ENCODE assay signal across 8 mouse cellular contexts in the genomic region with DNA sequence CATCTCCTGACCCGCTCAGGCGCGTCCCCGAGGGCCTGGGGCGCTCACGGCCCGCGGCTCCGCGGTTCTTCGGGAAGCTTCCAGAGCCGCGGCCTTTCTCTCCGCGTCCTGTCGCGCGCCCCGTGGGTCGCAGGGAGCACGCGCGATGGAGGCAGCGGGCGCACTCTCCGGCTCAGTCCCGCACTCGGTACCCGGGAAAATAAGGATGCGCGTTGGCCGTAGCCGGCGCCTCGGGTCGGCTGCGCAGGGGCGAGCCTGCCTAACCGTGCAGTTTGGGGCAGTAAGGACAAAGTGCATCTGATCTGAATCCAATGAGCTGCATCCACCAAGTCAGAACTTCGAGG. TPM values are rescaled to one million over a fixed set of nuclear protein-coding genes. Genes with fewer than 3 reads are reported as not detected.
DNase-seq lines count a peak whose midpoint lies in the region; ATAC-seq and TF ChIP-seq lines count a peak whose summit lies in the region.

No protein-coding gene starts in this region.

- H3K4me1 ChIP-seq in thymus, adult 2 months (replicated peaks; ENCODE audit: control insufficient read depth, insufficient read depth, low read length): peaks cover 6% of the 10 kb centered on the region; the same call in 1 of the 2 replicates
- peaks cover 15% of the 10 kb centered on the region for H3K4me1 ChIP-seq in limb, embryonic 15.5 days

- H3K9me3 ChIP-seq in limb, embryonic 15.5 days: no peaks in the 10 kb centered on the region

- no peaks in the 10 kb centered on the region for H3K36me3 ChIP-seq in thymus, adult 2 months (ENCODE audit: control insufficient read depth, insufficient read depth, low read length)
- no peaks in the 10 kb centered on the region for H3K36me3 ChIP-seq in limb, embryonic 15.5 days

- H3K9ac ChIP-seq in limb, embryonic 15.5 days: no peak overlapping the region

- TF ChIP-seq POLR2A in thymus, adult 2 months (IDR thresholded peaks at IDR 0.05; ENCODE audit: control insufficient read depth, extremely low read depth, insufficient read depth, low read length, poor library complexity): no peak

- WGBS in thymus, adult 2 months: 3% methylated on average over 40 of the region's 40 CpGs
- WGBS in limb, embryonic 15.5 days: 1% methylated on average over 36 of the region's 40 CpGs

- H3K27me3 ChIP-seq in thymus, adult 2 months (ENCODE audit: control insufficient read depth, insufficient read depth, low read length): peaks cover 8% of the 10 kb centered on the region; the same call in 1 of the 2 replicates
- H3K27me3 ChIP-seq in limb, embryonic 15.5 days: peaks cover 37% of the 10 kb centered on the region

- peak overlapping the region; percentile 100 for H3K4me2 ChIP-seq in limb, embryonic 15.5 days

- no peak overlapping the region for H3K27ac ChIP-seq in thymus, adult 2 months (ENCODE audit: control insufficient read depth, insufficient read depth, low read length)
- no peak overlapping the region for H3K27ac ChIP-seq in limb, embryonic 15.5 days

- DNase-seq in frontal cortex, adult 2 months (ENCODE audit: extremely low spot score in 1 of 2, low spot score in 1 of 2): no peak
- no peak for DNase-seq in thymus, adult 2 months
- no peak for DNase-seq in thymus, adult 18-20 months
- no peak for DNase-seq in c-Kit-positive CD71-positive TER-119-positive erythroid progenitor cells, embryonic 14.5 days (ENCODE audit: low spot score)
- DNase-seq in spleen, adult 12 weeks (ENCODE audit: low spot score): no peak
- DNase-seq in embryo, embryonic 10 days (ENCODE audit: low spot score): no peak

- ATAC-seq in frontal cortex, adult (ENCODE audit: low TSS enrichment): peak; percentile 58; the same call in 1 of the 2 replicates
- peak; percentile 30; the same call in 1 of the 2 replicates for ATAC-seq in limb, embryonic 15.5 days (ENCODE audit: insufficient number of reproducible peaks, low FRiP score, low TSS enrichment, low read depth)

- peak overlapping the region; percentile 24; the same call in 1 of the 2 replicates for H3K4me3 ChIP-seq in thymus, adult 2 months (ENCODE audit: control insufficient read depth, insufficient read depth, low read length)
- H3K4me3 ChIP-seq in limb, embryonic 15.5 days: peak overlapping the region; percentile 61

- no peak for TF ChIP-seq CTCF in thymus, adult 2 months (IDR thresholded peaks at IDR 0.05; ENCODE audit: borderline replicate concordance, control insufficient read depth, extremely low read depth, insufficient read depth, low read length, poor library complexity)

RNA-seq across cellular contexts. Expression of gene Lin28b, which starts 0.4 kb away (rescaled TPM):
- 4.5 and 5.2 TPM in 2 replicates for polyA plus RNA-seq in frontal cortex, adult 2 months (2012; rRNA removed)
- polyA plus RNA-seq in thymus, adult 2 months (2012; rRNA removed): 0.03 TPM in 1 of 2 replicates, not detected in the other
- 0.58 and 0.61 TPM in 2 replicates for polyA plus RNA-seq in limb, embryonic 15.5 days (2015; fragmentation: Nextera tagmentation; extraction: Ambion mirVana)
